Mouse (Mus musculus): ENCODE measurements around the gene Kifc1.

The Kifc1 gene

DNA sequence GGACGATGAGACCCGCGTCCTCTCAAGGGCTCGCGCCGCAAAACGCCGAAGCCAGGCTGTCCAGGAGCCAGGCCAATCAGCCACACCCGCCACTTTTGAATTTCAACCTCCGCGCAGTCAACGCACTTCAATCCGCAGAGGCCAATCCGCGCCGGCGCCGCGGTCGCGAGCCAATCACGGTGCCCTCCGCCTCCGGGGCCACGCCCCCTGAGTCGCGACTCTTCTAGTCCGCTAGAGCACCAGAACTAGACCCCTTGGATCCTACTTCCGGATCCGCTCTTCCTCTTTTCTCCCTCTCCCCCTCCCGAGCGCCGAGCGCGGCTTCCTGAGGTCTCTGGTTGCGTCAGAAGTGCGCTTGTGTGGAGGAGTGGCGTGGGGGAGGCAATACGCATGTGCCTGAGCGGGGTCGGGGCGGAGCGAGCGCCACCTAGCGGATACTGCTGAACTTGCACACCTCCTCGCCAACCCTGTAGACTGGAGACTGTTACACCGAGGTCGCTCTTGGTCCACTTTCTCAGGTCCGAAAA lies at the start of gene Kifc1:
TSS of gene Kifc1 (minus strand) at position 129 of the 527 bp plus-strand sequence.
- DNase-seq, result peak; percentile 99 to 100

GRCm38 (mm10) chr17:33938783-33939182 lies 48.3 kb upstream of the Kifc1 start:
- DNase-seq, result no peak

- DNase-seq, result no peak
Observed at GRCm38 (mm10) chr17:33936993-33937392, 46.5 kb upstream of the Kifc1 start.

DNA sequence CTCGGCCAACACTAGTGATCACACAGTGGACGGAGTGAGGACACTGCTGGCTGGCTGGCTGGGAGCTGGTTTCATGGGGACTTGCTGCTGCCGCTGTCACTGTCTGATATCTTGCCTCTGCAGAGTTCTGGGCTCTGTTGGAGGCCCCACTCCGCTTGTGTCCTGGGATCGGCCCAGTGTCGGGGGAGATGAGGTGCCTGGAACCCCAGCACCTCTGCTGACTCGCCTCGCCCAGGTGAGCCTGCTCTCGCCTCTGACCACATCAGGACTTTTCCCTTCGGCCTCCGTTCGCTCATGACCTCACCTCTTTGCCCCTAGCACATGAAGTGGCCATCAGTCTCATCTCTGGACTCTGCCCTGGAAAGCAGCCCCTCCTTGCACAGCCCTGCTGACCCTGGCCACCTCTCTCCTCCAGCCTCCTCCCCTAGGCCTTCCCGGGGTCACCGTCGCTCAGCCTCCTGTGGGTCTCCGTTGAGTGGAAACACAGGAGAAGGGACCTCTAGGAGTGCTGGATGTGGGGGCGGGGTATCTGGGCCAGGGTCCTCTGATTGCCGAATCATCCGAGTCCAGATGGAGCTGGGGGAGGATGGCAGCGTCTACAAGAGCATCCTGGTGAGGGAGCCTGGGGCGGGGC lies 45.1 kb upstream of the Kifc1 start:
- DNase-seq, result no peak

GRCm38 (mm10) chr17:33932970-33933369 lies 42.5 kb upstream of the Kifc1 start:
- DNase-seq, result no peak

GRCm38 (mm10) chr17:33932448-33932847 lies 42.0 kb upstream of the Kifc1 start:
- DNase-seq, result no peak

DNA sequence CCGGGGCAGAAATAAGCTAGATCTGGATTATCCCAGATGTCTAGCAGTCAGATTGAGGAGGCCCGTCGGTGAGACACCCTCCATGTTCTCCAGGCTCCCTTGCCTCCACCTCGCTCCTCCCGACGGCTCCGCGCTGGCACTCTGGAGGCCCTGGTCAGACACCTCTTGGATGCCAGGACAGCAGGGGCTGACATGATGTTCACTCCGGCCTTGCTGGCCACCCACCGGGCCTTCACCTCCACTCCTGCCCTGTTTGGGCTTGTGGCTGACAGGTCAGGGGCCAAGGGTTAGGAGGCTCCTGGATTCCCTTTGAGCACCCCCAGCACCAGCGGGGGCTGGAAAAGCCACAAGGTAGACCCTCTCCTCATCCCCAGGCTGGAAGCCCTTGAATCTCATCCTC lies 41.5 kb upstream of the Kifc1 start:
- no peak for DNase-seq

- DNase-seq, result no peak
Observed at GRCm38 (mm10) chr17:33931159-33931866, 40.9 kb upstream of the Kifc1 start.

GRCm38 (mm10) chr17:33930280-33931158 lies 40.1 kb upstream of the Kifc1 start:
- DNase-seq, result peak; percentile 81 to 84

- DNase-seq, result peak; percentile 88 to 95
Observed at GRCm38 (mm10) chr17:33929371-33930279, 39.2 kb upstream of the Kifc1 start, which contains the start of gene Rgl2. Gene Rgl2, plus strand, starts transcription at chr17:33929543.

GRCm38 (mm10) chr17:33928251-33928947 lies 37.9 kb upstream of the Kifc1 start:
- DNase-seq, result no peak

DNA sequence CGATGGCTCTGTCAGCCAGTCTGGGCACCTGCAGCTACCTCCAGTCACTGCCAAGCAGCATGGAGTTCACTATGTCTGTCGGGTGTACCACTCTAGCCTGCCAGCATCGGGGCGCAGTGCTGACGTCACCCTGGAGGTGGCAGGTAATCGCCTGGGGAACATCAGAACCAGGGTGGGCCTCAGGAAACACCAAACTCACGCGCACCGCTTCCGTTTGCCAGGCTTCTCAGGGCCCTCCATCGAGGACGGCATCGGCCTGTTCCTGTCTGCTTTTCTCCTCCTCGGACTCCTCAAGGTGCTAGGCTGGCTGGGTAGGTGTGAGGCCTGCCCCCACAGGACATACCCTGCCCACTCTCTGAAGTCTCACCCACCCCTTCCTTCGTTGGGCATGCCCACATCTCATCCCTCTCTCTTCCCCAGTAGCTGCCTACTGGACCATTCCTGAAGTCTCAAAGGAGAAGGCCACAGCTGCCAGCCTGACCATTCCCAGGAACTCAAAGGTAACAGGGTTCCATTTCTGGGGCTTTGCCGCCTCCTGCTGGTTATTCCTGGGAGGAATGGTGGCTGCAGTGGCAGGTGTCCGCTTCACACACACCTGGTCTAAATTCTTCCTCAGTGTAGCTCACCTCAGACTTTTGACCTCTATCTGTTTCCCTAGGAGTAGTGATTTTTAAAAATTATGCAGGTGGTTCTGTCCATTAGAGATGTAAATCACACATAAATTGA lies 35.9 kb upstream of the Kifc1 start:
- DNase-seq, result peak; percentile 29 to 73

DNA sequence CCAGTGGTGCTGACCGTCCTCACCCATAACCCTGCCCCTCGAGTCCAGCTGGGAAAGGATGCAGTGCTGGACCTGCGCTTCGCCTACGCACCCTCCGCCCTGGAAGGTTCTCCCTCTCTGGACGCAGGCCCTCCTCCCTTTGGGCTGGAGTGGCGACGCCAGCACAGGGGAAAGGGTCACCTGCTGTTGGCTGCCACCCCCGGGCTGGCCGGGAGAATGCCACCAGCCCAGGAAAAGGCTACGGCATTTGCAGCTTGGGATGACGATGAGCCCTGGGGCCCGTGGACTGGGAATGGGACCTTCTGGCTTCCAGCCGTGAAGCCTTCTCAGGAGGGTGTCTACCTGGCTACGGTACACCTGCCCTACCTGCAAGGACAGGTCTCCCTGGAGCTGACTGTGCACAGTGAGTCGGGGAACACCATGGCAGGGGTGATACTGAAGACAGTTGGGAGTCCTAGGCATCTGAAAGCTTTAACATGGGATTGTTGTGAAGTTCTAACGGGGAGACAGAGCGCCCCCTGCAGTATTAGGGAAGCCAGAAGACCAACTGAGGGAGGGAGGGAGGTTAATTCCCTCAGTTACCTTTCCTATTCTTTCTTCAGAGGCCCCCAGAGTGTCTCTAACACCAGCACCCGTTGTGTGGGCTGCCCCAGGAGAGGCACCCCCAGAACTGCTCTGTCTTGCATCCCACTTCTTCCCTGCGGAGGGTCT lies 35.1 kb upstream of the Kifc1 start:
- DNase-seq, result no peak

GRCm38 (mm10) chr17:33924577-33925283 lies 34.3 kb upstream of the Kifc1 start:
- peak; percentile 35 to 75 for DNase-seq

- DNase-seq, result no peak
Observed at GRCm38 (mm10) chr17:33921361-33921760, 30.9 kb upstream of the Kifc1 start.

DNA sequence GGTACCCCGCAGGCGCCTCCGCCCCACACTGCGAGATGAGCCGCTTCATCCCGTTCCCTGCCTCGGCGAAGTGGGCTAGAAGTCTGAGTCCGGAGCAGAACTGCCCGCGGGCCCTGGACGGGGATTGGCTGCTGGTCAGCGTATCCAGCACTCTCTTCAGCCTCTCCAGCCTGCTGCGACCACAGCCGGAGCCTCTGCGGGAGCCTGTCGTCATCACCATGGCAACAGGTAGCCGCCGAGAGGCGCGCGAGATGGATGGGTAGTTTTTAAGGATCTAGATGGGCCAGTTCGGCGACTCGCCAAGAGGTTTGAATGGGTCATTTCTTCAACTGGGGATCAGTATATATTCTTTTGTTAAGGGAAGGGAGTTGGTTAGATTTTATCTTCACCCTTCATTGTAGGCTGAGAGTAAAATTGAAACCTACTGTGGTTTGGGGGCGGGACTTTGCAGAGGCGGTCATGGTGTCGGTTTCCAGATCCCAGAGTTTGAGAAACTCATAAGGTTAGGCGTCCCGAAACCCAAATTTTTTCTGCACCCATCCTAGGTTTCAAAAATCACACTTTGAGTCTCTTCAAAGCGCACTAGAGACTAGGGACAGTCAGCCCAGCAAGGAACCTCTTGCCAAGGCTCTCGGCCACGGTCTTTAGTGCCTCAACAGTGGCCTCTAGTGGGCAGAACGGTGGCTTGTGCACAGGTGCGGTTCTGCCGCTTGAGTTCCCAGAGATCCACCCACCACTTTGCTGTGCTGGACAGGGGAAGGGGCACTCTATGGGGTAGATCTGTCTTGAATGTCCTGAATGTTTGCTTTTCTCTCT lies 30.0 kb upstream of the Kifc1 start:
- DNase-seq, result peak; percentile 89 to 96

GRCm38 (mm10) chr17:33919351-33920281 lies 29.2 kb upstream of the Kifc1 start:
- DNase-seq, result peak; percentile 91

Data from kidney, postnatal 36 days (tissue).